Mouse (Mus musculus) MEL (cell line): ENCODE data around the gene Tmem50b. TPM values are rescaled to one million over a fixed set of nuclear protein-coding genes. Genes with fewer than 3 reads are reported as not detected.
"Not testable (repeated sequence)": the region's sequence is repeated elsewhere in the genome, so short reads cannot be mapped to it uniquely, and the experiment has no call there.

Source experiments
- DNase-seq: peaks from one replicate; pipeline ENCODE4 v3.0.0; 2011; ENCODE audit warnings: low read depth, low spot score
- H3K27ac ChIP-seq: 2 replicates; pipeline ENCODE4 v1.5.1; 2012; ENCODE audit warnings: low read depth, mild to moderate bottlenecking, control low read depth, low read length, moderate library complexity; ENCODE audit not compliant: control insufficient read depth
- H3K27me3 ChIP-seq, 2 experiments: fragments of 150-350 bp in 1 of 2; sonication (generic) in 1 of 2; 2 replicates each; pipeline ENCODE4 v1.6.1; 2012; ENCODE audit warnings: low read length in 2 of 2, mild to moderate bottlenecking in 2 of 2, improper control_type of control experiment in 1 of 2, moderate library complexity in 1 of 2; ENCODE audit not compliant: insufficient read depth in 2 of 2, control insufficient read depth in 1 of 2
- H3K36me3 ChIP-seq, 2 experiments: 2 replicates each; pipeline ENCODE4 v1.6.1; 2012 to 2014; ENCODE audit warnings: low read length in 2 of 2, improper control_type of control experiment in 1 of 2, inconsistent platforms in 1 of 2, mild to moderate bottlenecking in 1 of 2; ENCODE audit not compliant: insufficient read depth in 2 of 2, control insufficient read depth in 1 of 2
- H3K4me1 ChIP-seq, 2 experiments: fragments of 150-350 bp in 1 of 2; sonication (generic) in 1 of 2; 2 replicates each; pipeline ENCODE4 v1.6.1; 2012; ENCODE audit warnings: low read length in 2 of 2, improper control_type of control experiment in 1 of 2, mild to moderate bottlenecking in 1 of 2; ENCODE audit not compliant: insufficient read depth in 2 of 2, control insufficient read depth in 1 of 2
- H3K4me3 ChIP-seq, 2 experiments: fragments of 150-350 bp in 1 of 2; sonication (generic) in 1 of 2; 2 replicates each; pipeline ENCODE4 v1.5.1; 2012; ENCODE audit warnings: low read depth in 2 of 2, low read length in 2 of 2, mild to moderate bottlenecking in 2 of 2, moderate library complexity in 2 of 2, control low read depth in 1 of 2, improper control_type of control experiment in 1 of 2; ENCODE audit not compliant: control insufficient read depth in 1 of 2, insufficient read depth in 1 of 2
- H3K79me2 ChIP-seq: 2 replicates; pipeline ENCODE4 v1.6.1; 2012; ENCODE audit warnings: mild to moderate bottlenecking, low read length, moderate library complexity; ENCODE audit not compliant: control insufficient read depth, poor library complexity, insufficient read depth
- H3K9ac ChIP-seq: 2 replicates; pipeline ENCODE4 v1.6.1; 2012; ENCODE audit warnings: low read depth, mild to moderate bottlenecking, control low read depth, low read length, moderate library complexity; ENCODE audit not compliant: control insufficient read depth, poor library complexity, severe bottlenecking
- H3K9me3 ChIP-seq: fragments of 150-350 bp; sonication (generic); replicated peaks from 2 replicates; pipeline ENCODE4 v1.6.1; 2012; ENCODE audit warnings: mild to moderate bottlenecking, low read length, improper control_type of control experiment, moderate library complexity; ENCODE audit not compliant: insufficient read depth
- CHD2 ChIP-seq: IDR thresholded peaks from 2 replicates; pipeline ENCODE4 v1.6.1; 2011; ENCODE audit warnings: low read length, improper control_type of control experiment
- CTCF ChIP-seq, 3 experiments: IDR thresholded peaks in 2 of 3; conservative IDR thresholded peaks in 1 of 3; 2 replicates each; pipeline ENCODE4 v1.5.1; 2011 to 2012; ENCODE audit warnings: low read length in 3 of 3, low read depth in 2 of 3, mild to moderate bottlenecking in 2 of 3, improper control_type of control experiment in 1 of 3, inconsistent platforms in 1 of 3, mixed read lengths in 1 of 3, moderate library complexity in 1 of 3; ENCODE audit not compliant: control insufficient read depth in 1 of 3, insufficient read depth in 1 of 3, poor library complexity in 1 of 3, severe bottlenecking in 1 of 3
- E2F4 ChIP-seq: IDR thresholded peaks from 2 replicates; pipeline ENCODE4 v1.6.1; 2011; ENCODE audit warnings: low read depth, low read length, improper control_type of control experiment, borderline replicate concordance
- ELF1 ChIP-seq: IDR thresholded peaks from 2 replicates; pipeline ENCODE4 v1.6.1; 2014; ENCODE audit warnings: low read depth, mild to moderate bottlenecking, inconsistent platforms, low read length, improper control_type of control experiment, moderate library complexity
- EP300 ChIP-seq, 2 experiments: IDR thresholded peaks; 2 replicates each; pipeline ENCODE4 v1.6.1; 2011; ENCODE audit warnings: improper control_type of control experiment in 2 of 2, low read length in 2 of 2, low read depth in 1 of 2, mild to moderate bottlenecking in 1 of 2
- ETS1 ChIP-seq: IDR thresholded peaks from 2 replicates; pipeline ENCODE4 v1.6.1; 2012; ENCODE audit warnings: low read depth, mild to moderate bottlenecking, inconsistent platforms, low read length, improper control_type of control experiment, moderate library complexity
- GABPA ChIP-seq: IDR thresholded peaks from 2 replicates; pipeline ENCODE4 v1.6.1; 2012; ENCODE audit warnings: low read depth, mild to moderate bottlenecking, inconsistent platforms, low read length, improper control_type of control experiment, moderate library complexity
- HCFC1 ChIP-seq: IDR thresholded peaks from 2 replicates; pipeline ENCODE4 v1.6.1; 2012; ENCODE audit warnings: low read depth, mild to moderate bottlenecking, inconsistent platforms, low read length, improper control_type of control experiment, moderate library complexity
- MAFK ChIP-seq: IDR thresholded peaks from 2 replicates; pipeline ENCODE4 v1.6.1; 2011; ENCODE audit warnings: low read depth, mild to moderate bottlenecking, low read length, improper control_type of control experiment, borderline replicate concordance
- MAX ChIP-seq: IDR thresholded peaks from 2 replicates; pipeline ENCODE4 v1.6.1; 2011; ENCODE audit warnings: low read length, improper control_type of control experiment
- MEF2A ChIP-seq: IDR thresholded peaks from 2 replicates; pipeline ENCODE4 v1.6.1; 2014; ENCODE audit warnings: low read depth, mild to moderate bottlenecking, inconsistent platforms, low read length, improper control_type of control experiment; ENCODE audit not compliant: poor library complexity, insufficient replicate concordance, severe bottlenecking; ENCODE audit errors: extremely low read depth
- MXI1 ChIP-seq: IDR thresholded peaks from 2 replicates; pipeline ENCODE4 v1.6.1; 2011; ENCODE audit warnings: mild to moderate bottlenecking, low read depth, low read length, improper control_type of control experiment
- MYC ChIP-seq: IDR thresholded peaks from 2 replicates; pipeline ENCODE4 v1.6.1; 2011; ENCODE audit warnings: low read depth, mild to moderate bottlenecking, low read length, improper control_type of control experiment, moderate library complexity
- NELFE ChIP-seq: IDR thresholded peaks from 2 replicates; pipeline ENCODE4 v1.6.1; 2011; ENCODE audit warnings: low read depth, low read length, improper control_type of control experiment
- NRF1 ChIP-seq: IDR thresholded peaks from 2 replicates; pipeline ENCODE4 v1.6.1; 2014; ENCODE audit warnings: low read depth, mild to moderate bottlenecking, inconsistent platforms, low read length, improper control_type of control experiment, moderate library complexity; ENCODE audit not compliant: poor library complexity, insufficient read depth, severe bottlenecking
- POLR2AphosphoS5 ChIP-seq: IDR thresholded peaks from 2 replicates; pipeline ENCODE4 v1.6.1; 2012; ENCODE audit warnings: low read depth, borderline replicate concordance, mild to moderate bottlenecking, inconsistent platforms, low read length, moderate library complexity, mixed read lengths
- RCOR1 ChIP-seq: IDR thresholded peaks from 2 replicates; pipeline ENCODE4 v1.6.1; 2012; ENCODE audit warnings: low read depth, mild to moderate bottlenecking, inconsistent platforms, low read length, improper control_type of control experiment
- SIN3A ChIP-seq: IDR thresholded peaks from 2 replicates; pipeline ENCODE4 v1.6.1; 2012; ENCODE audit warnings: low read length, improper control_type of control experiment, inconsistent platforms
- SMC3 ChIP-seq: IDR thresholded peaks from 2 replicates; pipeline ENCODE4 v1.6.1; 2011; ENCODE audit warnings: low read depth, low read length, improper control_type of control experiment
- TBP ChIP-seq: IDR thresholded peaks from 2 replicates; pipeline ENCODE4 v1.8.0; 2011; ENCODE audit warnings: low read depth, low read length, improper control_type of control experiment
- USF1 ChIP-seq: IDR thresholded peaks from 2 replicates; pipeline ENCODE4 v1.6.1; 2014; ENCODE audit warnings: low read depth, mild to moderate bottlenecking, inconsistent platforms, low read length, improper control_type of control experiment, moderate library complexity
- ZC3H11A ChIP-seq: IDR thresholded peaks from 2 replicates; pipeline ENCODE4 v1.6.1; 2012; ENCODE audit warnings: low read depth, mild to moderate bottlenecking, inconsistent platforms, low read length, improper control_type of control experiment
- ZNF384 ChIP-seq: IDR thresholded peaks from 2 replicates; pipeline ENCODE4 v1.6.1; 2012; ENCODE audit warnings: low read depth, mild to moderate bottlenecking, inconsistent platforms, low read length, improper control_type of control experiment
- polyA plus RNA-seq, 2 experiments: library from polyadenylated mRNA; stranded (reverse) in 1 of 2; unstranded in 1 of 2; fragments of >175 nt in 1 of 2; fragments of >200 nt in 1 of 2; gene quantifications; 2 replicates each; pipeline versions ENCODE4 v1.2.1 to v1.2.4; 2012; ENCODE audit warnings: low replicate concordance in 2 of 2, low read depth in 1 of 2; ENCODE audit not compliant: insufficient read length in 2 of 2, insufficient read depth in 1 of 2, missing spikeins in 1 of 2
- total RNA-seq: library from RNA; depleted of rRNA; stranded (reverse); fragments of 300-350 nt; gene quantifications from 2 replicates; pipeline ENCODE4 v1.2.3, GENCODE M21; 2012

Gene Tmem50b
- total and polyA plus RNA-seq, 3 experiments = 2.9 to 9.5 TPM; not detected in 1

DNA sequence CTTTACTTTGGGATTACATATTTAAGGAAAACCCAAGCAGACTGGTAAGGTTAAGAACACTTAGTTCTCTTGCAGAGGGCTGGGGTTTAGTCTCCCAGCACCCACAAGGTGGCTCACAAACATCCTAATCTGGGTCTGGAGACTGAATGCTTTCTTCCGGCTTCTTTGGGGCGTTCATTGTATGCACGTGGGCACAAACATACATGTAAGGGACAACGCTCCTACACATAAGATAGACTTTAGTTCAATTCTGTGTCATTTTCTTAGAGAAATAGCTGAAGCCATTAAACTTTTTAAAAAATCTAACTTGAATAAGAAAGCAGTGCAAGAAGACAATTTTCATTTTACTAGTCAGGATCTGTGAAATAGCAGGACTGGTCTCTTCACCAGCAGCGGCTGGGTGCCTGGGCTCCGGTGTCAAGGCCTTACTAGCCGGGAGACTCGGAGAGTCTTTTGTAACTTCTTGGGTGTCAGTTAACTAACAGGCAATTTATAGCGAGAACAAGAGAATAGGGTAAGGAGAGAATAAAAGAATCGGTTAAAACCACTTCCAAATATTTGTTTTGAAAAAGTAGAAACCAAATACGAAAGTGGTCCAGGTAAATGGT lies 48.5 kb upstream of the Tmem50b start (continued):
- no peak for TF ChIP-seq ETS1
- TF ChIP-seq E2F4 = no peak
- TF ChIP-seq ELF1 = peak; percentile 75
- TF ChIP-seq USF1 = peak; percentile 53; the same call in 1 of the 2 replicates
- no peak for TF ChIP-seq ZNF384
- TF ChIP-seq POLR2AphosphoS5 = no peak
- TF ChIP-seq RCOR1 = no peak
- TF ChIP-seq GABPA = no peak

- Histone ChIP-seq H3K9ac (peak overlapping the region; percentile 99; the same call in 1 of the 2 replicates), H3K4me3 (peak overlapping the region; percentile 31 to 89), H3K36me3 (peaks cover 10 to 26% of the 10 kb centered on the region in 2 experiments), H3K4me1 (peaks cover 4 to 11% of the 10 kb centered on the region in 2 experiments; a peak in 3 of 4 replicates), H3K79me2 (peaks cover 70% of the 10 kb centered on the region)
- not testable (repeated sequence) for DNase-seq, H3K9me3 ChIP-seq, H3K27ac ChIP-seq, H3K27me3 ChIP-seq
- TF ChIP-seq ZNF384 (peak; percentile 28; the same call in 1 of the 2 replicates), TBP (0 out of 2 replicates have a peak, but pooled peaks have one; percentile 10), CTCF (IDR thresholded peaks at IDR 0.05 in 2 of 3, conservative IDR thresholded peaks at IDR 0.05 in 1 of 3; ENCODE audit: control insufficient read depth in 1 of 3, insufficient read depth in 1 of 3, low read depth in 2 of 3, low read length in 3 of 3, poor library complexity in 1 of 3, severe bottlenecking in 1 of 3) (peak in 1 of 3 experiments; percentile 4; a peak in 1 of 6 replicates)
These were observed 47.8 kb upstream of the Tmem50b start for GRCm38 (mm10) chr16:91645420-91645819.

DNA sequence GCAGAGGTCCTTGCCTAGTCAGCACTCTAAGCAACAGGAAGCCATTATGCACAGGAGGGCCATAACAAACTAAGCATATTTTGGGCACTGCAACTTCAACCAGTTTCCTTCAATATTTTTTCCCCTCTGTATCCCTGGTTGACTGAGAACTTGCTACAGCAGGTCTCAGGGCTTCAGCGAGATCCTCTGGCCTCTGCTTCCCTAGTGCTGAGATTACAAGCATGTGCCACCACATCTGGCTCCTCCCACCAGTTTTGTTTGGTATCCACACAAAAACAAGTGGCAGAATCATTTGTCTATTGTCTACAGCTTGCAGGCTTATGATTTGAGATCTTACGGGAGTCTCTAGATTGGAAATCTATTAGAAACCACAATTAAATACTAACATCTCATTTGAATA lies 47.3 kb upstream of the Tmem50b start:
- Histone ChIP-seq H3K4me3 (peak overlapping the region; percentile 15 to 40), H3K4me1 (peaks cover 2 to 11% of the 10 kb centered on the region in 2 experiments; a peak in 3 of 4 replicates), H3K36me3 (peaks cover 15 to 22% of the 10 kb centered on the region in 2 experiments), H3K27ac (no peak overlapping the region), H3K9me3 (no peaks in the 10 kb centered on the region), H3K9ac (peak overlapping the region; percentile 51), H3K79me2 (peaks cover 66% of the 10 kb centered on the region), H3K27me3 (no peaks in the 10 kb centered on the region)
- TF ChIP-seq ETS1 (no peak), RCOR1 (no peak), HCFC1 (no peak), NRF1 (no peak), EP300 (IDR thresholded peaks at IDR 0.05; ENCODE audit: low read depth in 1 of 2, low read length in 2 of 2) (no peak), USF1 (no peak), MXI1 (no peak), MYC (no peak), CTCF (IDR thresholded peaks at IDR 0.05 in 2 of 3, conservative IDR thresholded peaks at IDR 0.05 in 1 of 3; ENCODE audit: control insufficient read depth in 1 of 3, insufficient read depth in 1 of 3, low read depth in 2 of 3, low read length in 3 of 3, poor library complexity in 1 of 3, severe bottlenecking in 1 of 3) (no peak), GABPA (no peak), SIN3A (no peak), CHD2 (no peak), MAX (no peak), MAFK (no peak), NELFE (no peak), SMC3 (no peak), ZC3H11A (no peak), MEF2A (no peak)
- DNase-seq = peak; percentile 58
